Mouse (Mus musculus) limb, embryonic 15.5 days (tissue): Measurements from ENCODE around the gene Rhox1. TPM values are rescaled to one million over a fixed set of nuclear protein-coding genes. Genes with fewer than 3 reads are reported as not detected.
"Not testable (repeated sequence)": the region's sequence is repeated elsewhere in the genome, so short reads cannot be mapped to it uniquely, and the experiment has no call there.

Experiments used
- ATAC-seq: fragments of 200-750 bp; cut with Nextera tagmentation; 2 replicates; pipeline ENCODE4 v1.8.0; 2017; ENCODE audit warnings: low read depth, moderate TSS enrichment; ENCODE audit not compliant: insufficient number of reproducible peaks, low FRiP score, low TSS enrichment
- H3K27ac ChIP-seq: fragments of 300-500 bp; sonication (generic); 2 replicates; pipeline ENCODE4 v1.5.1; 2015; ENCODE audit warnings: moderate library complexity, mild to moderate bottlenecking, inconsistent platforms
- H3K27me3 ChIP-seq: fragments of 300-500 bp; sonication (generic); 2 replicates; pipeline ENCODE4 v1.6.1; 2015; ENCODE audit warnings: inconsistent platforms
- H3K36me3 ChIP-seq: fragments of 300-500 bp; sonication (generic); 2 replicates; pipeline ENCODE4 v1.6.1; 2015; ENCODE audit warnings: inconsistent platforms
- H3K4me1 ChIP-seq: fragments of 300-500 bp; sonication (generic); 2 replicates; pipeline ENCODE4 v1.6.1; 2015; ENCODE audit warnings: inconsistent platforms
- H3K4me2 ChIP-seq: fragments of 300-500 bp; sonication (generic); 2 replicates; pipeline ENCODE4 v1.6.1; 2015; ENCODE audit warnings: mild to moderate bottlenecking, inconsistent platforms
- H3K4me3 ChIP-seq: fragments of 300-500 bp; sonication (generic); 2 replicates; pipeline ENCODE4 v1.5.1; 2015; ENCODE audit warnings: mild to moderate bottlenecking, inconsistent platforms
- H3K9ac ChIP-seq: fragments of 300-500 bp; sonication (generic); 2 replicates; pipeline ENCODE4 v1.6.1; 2015; ENCODE audit warnings: inconsistent platforms
- H3K9me3 ChIP-seq: fragments of 300-500 bp; sonication (generic); 2 replicates; pipeline ENCODE4 v1.6.1; 2016; ENCODE audit warnings: inconsistent platforms
- WGBS: fragments of 180-500 bp; shearing (Covaris S2); methylation state at CpG from one replicate; pipeline ENCODE4 v1.1.7; 2015; 5-methylcytosine and 5-hydroxymethylcytosine counted together
- polyA plus RNA-seq: library from polyadenylated mRNA; unstranded; fragments of >200 nt; fragmentation: Nextera tagmentation; extraction: Ambion mirVana; gene quantifications from 2 replicates; pipeline ENCODE4 v1.2.1, GENCODE M21; 2015

The Rhox1 gene
- polyA plus RNA-seq = not detected in 2 replicates

GRCm38 (mm10) chrX:37222158-37222557 lies at the start of gene Rhox1:
Gene Rhox1, minus strand, starts transcription at chrX:37222258.
- H3K27me3 ChIP-seq, ATAC-seq, H3K4me3 ChIP-seq, H3K27ac ChIP-seq, H3K9ac ChIP-seq, H3K4me1 ChIP-seq, H3K36me3 ChIP-seq, H3K9me3 ChIP-seq, H3K4me2 ChIP-seq: not testable (repeated sequence)
- 58% methylated on average over 1 of the region's 1 CpGs for WGBS

- WGBS = 95% methylated on average over 11 of the region's 19 CpGs
- not testable (repeated sequence) for H3K27me3 ChIP-seq, H3K4me2 ChIP-seq, H3K4me1 ChIP-seq, H3K27ac ChIP-seq, H3K36me3 ChIP-seq, H3K4me3 ChIP-seq, ATAC-seq, H3K9ac ChIP-seq, H3K9me3 ChIP-seq
These were observed 43.0 kb upstream of the Rhox1 start, which contains the start of gene Rhox4a for GRCm38 (mm10) chrX:37265038-37265437. Gene Rhox4a, plus strand, starts transcription at chrX:37265338.

GRCm38 (mm10) chrX:37249619-37250018 lies 27.6 kb upstream of the Rhox1 start, which contains the start of gene Rhox3a:
Gene Rhox3a, plus strand, starts transcription at chrX:37249919.
- not testable (repeated sequence) for H3K36me3 ChIP-seq, H3K27me3 ChIP-seq, H3K27ac ChIP-seq, ATAC-seq, H3K9ac ChIP-seq, H3K4me1 ChIP-seq, H3K4me2 ChIP-seq, H3K9me3 ChIP-seq, H3K4me3 ChIP-seq
- 93% methylated on average over 1 of the region's 3 CpGs for WGBS

- H3K4me3 ChIP-seq, H3K36me3 ChIP-seq, H3K27me3 ChIP-seq, H3K27ac ChIP-seq, H3K9me3 ChIP-seq, H3K4me2 ChIP-seq, H3K9ac ChIP-seq, ATAC-seq, H3K4me1 ChIP-seq: not testable (repeated sequence)
- 92% methylated on average over 2 of the region's 9 CpGs for whole genome bisulfite sequencing
These were observed 22.6 kb upstream of the Rhox1 start, which contains the start of gene Rhox2a for GRCm38 (mm10) chrX:37244676-37245075. Gene Rhox2a, plus strand, starts transcription at chrX:37244976.

- Histone ChIP-seq H3K4me1 (no peaks in the 10 kb centered on the region), H3K27ac (no peak within 1 kb of the TSS), H3K4me2 (no peak within 1 kb of the TSS), H3K9ac (no peak within 1 kb of the TSS), H3K4me3 (no peak within 1 kb of the TSS), H3K36me3 (no peaks in the 10 kb centered on the region), H3K27me3 (no peaks in the 10 kb centered on the region), H3K9me3 (no peaks in the 10 kb centered on the region)
- no peak for ATAC-seq
- WGBS = 88% methylated on average over 10 of the region's 10 CpGs
These were observed 11.1 kb downstream of the Rhox1 start, which contains the start of gene Gm9 for GRCm38 (mm10) chrX:37210941-37211340. Gene Gm9, minus strand, starts transcription at chrX:37211041.

- no peak overlapping the region for H3K27ac ChIP-seq
- no peak overlapping the region for H3K4me3 ChIP-seq
- no peaks in the 10 kb centered on the region for H3K36me3 ChIP-seq
- WGBS = 69% methylated on average over 8 of the region's 8 CpGs
- no peak overlapping the region for H3K9ac ChIP-seq
- no peak for ATAC-seq
- H3K4me2 ChIP-seq = no peak overlapping the region
- H3K9me3 ChIP-seq = no peaks in the 10 kb centered on the region
- H3K4me1 ChIP-seq = no peaks in the 10 kb centered on the region
- H3K27me3 ChIP-seq = no peaks in the 10 kb centered on the region
These were observed 23.4 kb downstream of the Rhox1 start for GRCm38 (mm10) chrX:37198676-37199075.

GRCm38 (mm10) chrX:37191744-37192379 lies 30.2 kb downstream of the Rhox1 start:
- Histone ChIP-seq H3K27me3 (no peaks in the 10 kb centered on the region), H3K4me3 (peak overlapping the region; percentile 53), H3K27ac (no peak overlapping the region), H3K36me3 (no peaks in the 10 kb centered on the region), H3K4me2 (peak overlapping the region; percentile 49), H3K4me1 (no peaks in the 10 kb centered on the region), H3K9me3 (no peaks in the 10 kb centered on the region), H3K9ac (peak overlapping the region; percentile 39)
- ATAC-seq = no peak
- WGBS = 28% methylated on average over 28 of the region's 28 CpGs

GRCm38 (mm10) chrX:37191105-37191743 lies 30.8 kb downstream of the Rhox1 start, which contains the start of the genes Ndufa1 and Rnf113a1:
Gene Ndufa1, minus strand, starts transcription at chrX:37191163.
Gene Rnf113a1, plus strand, starts transcription at chrX:37191245.
- Histone ChIP-seq H3K4me2 (peak within 1 kb of the TSS; percentile 49), H3K9me3 (no peaks in the 10 kb centered on the region), H3K27ac (peak within 1 kb of the TSS; percentile 59; the same call in 1 of the 2 replicates), H3K4me3 (peak within 1 kb of the TSS; percentile 53), H3K4me1 (no peaks in the 10 kb centered on the region), H3K27me3 (no peaks in the 10 kb centered on the region), H3K36me3 (no peaks in the 10 kb centered on the region), H3K9ac (peak within 1 kb of the TSS; percentile 39)
- ATAC-seq = no peak
- 23% methylated on average over 62 of the region's 63 CpGs for WGBS

GRCm38 (mm10) chrX:37190755-37191104 lies 31.3 kb downstream of the Rhox1 start:
- Histone ChIP-seq H3K4me3 (peak overlapping the region; percentile 53), H3K27me3 (no peaks in the 10 kb centered on the region), H3K27ac (no peak overlapping the region), H3K4me2 (peak overlapping the region; percentile 49), H3K4me1 (no peaks in the 10 kb centered on the region), H3K9me3 (no peaks in the 10 kb centered on the region), H3K9ac (peak overlapping the region; percentile 26; the same call in 1 of the 2 replicates), H3K36me3 (no peaks in the 10 kb centered on the region)
- no peak for ATAC-seq
- 21% methylated on average over 20 of the region's 20 CpGs for WGBS

GRCm38 (mm10) chrX:37184401-37184800 lies 37.7 kb downstream of the Rhox1 start:
- not testable (repeated sequence) for H3K27ac ChIP-seq, H3K4me2 ChIP-seq, H3K9me3 ChIP-seq, ATAC-seq, H3K9ac ChIP-seq, H3K27me3 ChIP-seq, H3K4me3 ChIP-seq, H3K36me3 ChIP-seq, H3K4me1 ChIP-seq
- 62% methylated on average over 7 of the region's 8 CpGs for WGBS

GRCm38 (mm10) chrX:37168742-37169141 lies 53.3 kb downstream of the Rhox1 start, which contains the start of gene Akap14:
Gene Akap14, minus strand, starts transcription at chrX:37168842.
- Histone ChIP-seq H3K36me3 (no peaks in the 10 kb centered on the region), H3K27ac (no peak within 1 kb of the TSS), H3K4me1 (no peaks in the 10 kb centered on the region), H3K4me3 (no peak within 1 kb of the TSS), H3K4me2 (no peak within 1 kb of the TSS), H3K27me3 (no peaks in the 10 kb centered on the region), H3K9me3 (no peaks in the 10 kb centered on the region), H3K9ac (no peak within 1 kb of the TSS)
- WGBS = 60% methylated on average over 5 of the region's 5 CpGs
- no peak for ATAC-seq

GRCm38 (mm10) chrX:37167085-37167484 lies 55.0 kb downstream of the Rhox1 start:
- Histone ChIP-seq H3K4me3 (no peak overlapping the region), H3K4me2 (no peak overlapping the region), H3K9me3 (no peaks in the 10 kb centered on the region), H3K9ac (no peak overlapping the region), H3K36me3 (no peaks in the 10 kb centered on the region), H3K27me3 (no peaks in the 10 kb centered on the region), H3K27ac (no peak overlapping the region), H3K4me1 (no peaks in the 10 kb centered on the region)
- 31% methylated on average over 3 of the region's 3 CpGs for WGBS
- ATAC-seq = no peak
